Mouse (Mus musculus): ENCODE data around the gene Cks1b.

DNA sequence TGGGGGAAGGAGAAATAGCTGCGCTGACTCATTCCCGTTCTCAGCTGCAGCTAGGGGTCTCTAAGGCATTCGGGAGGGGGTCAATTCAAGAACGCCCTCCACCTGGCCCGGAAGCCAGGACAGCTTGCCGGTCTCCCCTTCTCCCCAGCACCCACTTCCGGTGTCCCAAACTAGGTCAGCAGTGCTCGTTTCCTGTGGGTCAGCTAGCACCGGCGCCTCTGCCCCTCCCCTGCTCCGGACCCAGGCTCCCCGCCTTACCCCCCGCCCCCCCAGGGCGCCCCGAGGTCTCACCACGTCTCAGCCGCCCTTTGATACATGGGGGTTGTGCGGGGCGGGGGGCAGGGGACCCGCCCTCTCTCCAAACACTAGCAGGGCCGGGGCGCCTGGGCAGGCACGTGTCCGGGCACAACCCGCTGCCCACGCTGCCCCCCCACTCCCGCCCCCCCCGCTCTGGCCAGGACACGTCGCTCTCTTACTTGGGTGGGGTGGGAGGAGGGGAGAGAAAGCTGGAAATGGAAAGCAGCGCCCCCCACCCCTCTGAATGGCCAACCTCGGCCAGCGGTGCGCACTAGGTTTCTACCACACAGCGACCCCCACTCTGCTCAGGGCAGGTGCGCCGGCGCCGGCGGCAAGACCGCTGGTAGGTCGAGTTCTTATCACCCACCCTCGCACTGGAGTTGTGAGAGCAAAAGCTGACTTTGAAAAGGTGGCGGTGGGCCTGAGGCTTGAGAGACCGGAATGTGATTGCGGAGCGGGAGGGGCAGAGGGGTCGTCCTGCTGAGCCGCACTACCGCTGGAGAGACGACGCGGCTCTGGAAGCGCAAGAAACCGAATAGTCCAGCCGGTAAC is 26.3 kb downstream of the Cks1b start:
- TF ChIP-seq POLR2A (IDR thresholded peaks at IDR 0.05; ENCODE audit: borderline replicate concordance, extremely low read depth, low read depth, low read length) (no peak), CTCF (IDR thresholded peaks at IDR 0.05; ENCODE audit: insufficient read depth, low read length) (no peak)
